Comparison of ENCODE assay signal across 20 mouse cellular contexts in genomic region chr13:107992573-107992972, GRCm38 (mm10). TPM values are rescaled to one million over a fixed set of nuclear protein-coding genes. Genes with fewer than 3 reads are reported as not detected.
DNase-seq lines count a peak whose midpoint lies in the region; ATAC-seq lines count a peak whose summit lies in the region.
"Had no signal": no experiment of that assay in that cellular context is flagged by ENCODE, and none has a peak within 500 bp of the region (broad histone marks: within the 10 kb centered on the region; RNA-seq: fewer than 3 reads in every experiment).

No protein-coding gene starts in this region.

- H3K9ac ChIP-seq in heart, embryonic 12.5 days = no peak overlapping the region
- H3K9ac ChIP-seq in limb, embryonic 11.5 days (ENCODE audit: low read length) = no peak overlapping the region
- H3K9ac ChIP-seq in limb, embryonic 15.5 days = no peak overlapping the region
- H3K9ac ChIP-seq in stomach, embryonic 14.5 days (replicated peaks; ENCODE audit: low read depth, low read length) = no peak overlapping the region
- H3K9ac ChIP-seq: hindbrain, embryonic 14.5 days had no signal

- H3K27ac ChIP-seq in heart, embryonic 12.5 days (ENCODE audit: poor library complexity, severe bottlenecking) = no peak overlapping the region
- H3K27ac ChIP-seq in limb, embryonic 11.5 days (replicated peaks; ENCODE audit: low read depth, low read length) = no peak overlapping the region
- no peak overlapping the region for H3K27ac ChIP-seq in limb, embryonic 10.5 days
- no peak overlapping the region for H3K27ac ChIP-seq in limb, embryonic 15.5 days
- no peak overlapping the region for H3K27ac ChIP-seq in stomach, embryonic 14.5 days (ENCODE audit: low read length)
- H3K27ac ChIP-seq: forebrain, embryonic 10.5 days; heart, adult 2 months; hindbrain, embryonic 10.5 days; hindbrain, embryonic 14.5 days had no signal

- intact Hi-C loops in heart, postnatal 36 days (cut with DNase I) = no loop called here

- no peak overlapping the region for H3K4me3 ChIP-seq in heart, embryonic 12.5 days
- no peak overlapping the region for H3K4me3 ChIP-seq in limb, embryonic 11.5 days (ENCODE audit: low read depth, low read length)
- no peak overlapping the region for H3K4me3 ChIP-seq in limb, embryonic 10.5 days
- no peak overlapping the region for H3K4me3 ChIP-seq in limb, embryonic 15.5 days
- H3K4me3 ChIP-seq in stomach, embryonic 14.5 days (ENCODE audit: low read depth, low read length) = no peak overlapping the region
- H3K4me3 ChIP-seq: erythroblast, embryonic 14.5 days; forebrain, embryonic 10.5 days; heart, adult 2 months; hindbrain, embryonic 10.5 days had no signal

- no peaks in the 10 kb centered on the region for H3K36me3 ChIP-seq in heart, embryonic 12.5 days
- no peaks in the 10 kb centered on the region for H3K36me3 ChIP-seq in limb, embryonic 11.5 days (ENCODE audit: control insufficient read depth, insufficient read depth, low read length)
- no peaks in the 10 kb centered on the region for H3K36me3 ChIP-seq in limb, embryonic 10.5 days
- H3K36me3 ChIP-seq in limb, embryonic 15.5 days = no peaks in the 10 kb centered on the region
- H3K36me3 ChIP-seq in stomach, embryonic 14.5 days (ENCODE audit: control insufficient read depth, insufficient read depth, low read length) = no peaks in the 10 kb centered on the region
- H3K36me3 ChIP-seq: forebrain, embryonic 10.5 days; hindbrain, embryonic 10.5 days had no signal

- H3K4me2 ChIP-seq in heart, embryonic 12.5 days = no peak overlapping the region
- H3K4me2 ChIP-seq in limb, embryonic 11.5 days (ENCODE audit: low read depth, severe bottlenecking) = no peak overlapping the region
- no peak overlapping the region for H3K4me2 ChIP-seq in limb, embryonic 15.5 days
- no peak overlapping the region for H3K4me2 ChIP-seq in stomach, embryonic 14.5 days (replicated peaks; ENCODE audit: low read depth, low read length)
- H3K4me2 ChIP-seq: hindbrain, embryonic 14.5 days had no signal

- H3K9me3 ChIP-seq in heart, embryonic 12.5 days (replicated peaks) = no peaks in the 10 kb centered on the region
- no peaks in the 10 kb centered on the region for H3K9me3 ChIP-seq in limb, embryonic 11.5 days (ENCODE audit: control insufficient read depth, low read length)
- no peaks in the 10 kb centered on the region for H3K9me3 ChIP-seq in limb, embryonic 10.5 days (replicated peaks)
- no peaks in the 10 kb centered on the region for H3K9me3 ChIP-seq in limb, embryonic 15.5 days
- no peaks in the 10 kb centered on the region for H3K9me3 ChIP-seq in stomach, embryonic 14.5 days (ENCODE audit: control insufficient read depth, low read depth, low read length)
- H3K9me3 ChIP-seq: forebrain, embryonic 10.5 days; hindbrain, embryonic 10.5 days had no signal

- DNase-seq in heart, postnatal 36 days = no peak
- no peak for DNase-seq in limb, embryonic 11.5 days (ENCODE audit: low spot score)
- no peak for DNase-seq in limb, embryonic 10.5 days (ENCODE audit: low spot score)
- DNase-seq in spleen, adult 18-20 months = no peak
- DNase-seq: adrenal gland, adult 2 months; adrenal gland, postnatal 25 days; cerebellum, adult 18-20 months; cerebellum, adult 9-11 months; cerebellum, postnatal 36 days; gastrocnemius, postnatal 36 days; heart, adult 2 months; heart, postnatal 14 days had no signal

- no peaks in the 10 kb centered on the region for H3K4me1 ChIP-seq in heart, embryonic 12.5 days (replicated peaks)
- H3K4me1 ChIP-seq in limb, embryonic 11.5 days (ENCODE audit: control insufficient read depth, insufficient read depth, low read length) = no peaks in the 10 kb centered on the region
- no peaks in the 10 kb centered on the region for H3K4me1 ChIP-seq in limb, embryonic 10.5 days
- H3K4me1 ChIP-seq in limb, embryonic 15.5 days = no peaks in the 10 kb centered on the region
- H3K4me1 ChIP-seq in stomach, embryonic 14.5 days (ENCODE audit: control insufficient read depth, insufficient read depth, low read length) = no peaks in the 10 kb centered on the region

- 0 out of 2 replicates have a peak, but pooled peaks have one; percentile 51 for ATAC-seq in heart, embryonic 12.5 days (ENCODE audit: insufficient number of reproducible peaks, low FRiP score)
- peak; percentile 51; the same call in 1 of the 2 replicates for ATAC-seq in limb, embryonic 11.5 days (ENCODE audit: insufficient number of reproducible peaks, low FRiP score, low TSS enrichment, low read depth)
- ATAC-seq in limb, embryonic 15.5 days (ENCODE audit: insufficient number of reproducible peaks, low FRiP score, low TSS enrichment, low read depth) = peak; percentile 44; the same call in 1 of the 2 replicates
- ATAC-seq in stomach, embryonic 14.5 days (ENCODE audit: insufficient number of reproducible peaks, insufficient read depth, low FRiP score, low read depth) = 0 out of 2 replicates have a peak, but pooled peaks have one; percentile 37
- ATAC-seq: forebrain, embryonic 14.5 days had no signal

- WGBS in heart, embryonic 12.5 days = 63% methylated on average over 1 of the region's 1 CpGs
- WGBS in limb, embryonic 11.5 days = 92% methylated on average over 1 of the region's 1 CpGs
- WGBS in limb, embryonic 10.5 days = 86% methylated on average over 1 of the region's 1 CpGs
- WGBS in limb, embryonic 15.5 days = 68% methylated on average over 1 of the region's 1 CpGs
- 70% methylated on average over 1 of the region's 1 CpGs for WGBS in stomach, embryonic 14.5 days

- no peaks in the 10 kb centered on the region for H3K27me3 ChIP-seq in heart, embryonic 12.5 days (replicated peaks)
- H3K27me3 ChIP-seq in limb, embryonic 11.5 days (ENCODE audit: control insufficient read depth, insufficient read depth, low read length) = no peaks in the 10 kb centered on the region
- H3K27me3 ChIP-seq in limb, embryonic 10.5 days (ENCODE audit: low read depth, poor library complexity, severe bottlenecking) = no peaks in the 10 kb centered on the region
- H3K27me3 ChIP-seq in limb, embryonic 15.5 days = no peaks in the 10 kb centered on the region
- H3K27me3 ChIP-seq in stomach, embryonic 14.5 days (ENCODE audit: control insufficient read depth, insufficient read depth, low read length) = no peaks in the 10 kb centered on the region

RNA-seq across cellular contexts. Expression of gene Smim15, which starts 51.7 kb away (rescaled TPM):
- polyA plus RNA-seq in heart, embryonic 12.5 days (2016; fragmentation: Nextera tagmentation; extraction: Ambion mirVana) = 26.5 and 29.4 TPM in 2 replicates
- total RNA-seq in heart, postnatal 36 days (2021) = 10 to 100 TPM; 21.0 to 21.6 TPM
- polyA plus RNA-seq in limb, embryonic 11.5 days (2014; fragmentation: Nextera tagmentation; extraction: Ambion mirVana) = 59.2 and 61.9 TPM in 2 replicates
- 49.5 and 54.3 TPM in 2 replicates for polyA plus RNA-seq in limb, embryonic 10.5 days (2016; fragmentation: Nextera tagmentation; extraction: Ambion mirVana)
- 52.2 and 55.3 TPM in 2 replicates for polyA plus RNA-seq in limb, embryonic 15.5 days (2015; fragmentation: Nextera tagmentation; extraction: Ambion mirVana)
- 64.0 and 69.3 TPM in 2 replicates for polyA plus RNA-seq in stomach, embryonic 14.5 days (2014; fragmentation: Nextera tagmentation; extraction: Ambion mirVana)
